Mouse (Mus musculus) cerebellum, adult 9-10 months (tissue): ENCODE results near the gene Ddc.

Source experiments
- DNase-seq: peaks from one replicate; pipeline ENCODE4 v3.0.0; 2022

The Ddc gene

GRCm38 (mm10) chr11:11840746-11841145 lies 57.2 kb downstream of the Ddc start:
- DNase-seq: no peak

- no peak for DNase-seq
Measured at GRCm38 (mm10) chr11:11839874-11840273, 58.1 kb downstream of the Ddc start.

- no peak for DNase-seq
Measured at GRCm38 (mm10) chr11:11837384-11837783, 60.6 kb downstream of the Ddc start.

- no peak for DNase-seq
Measured at GRCm38 (mm10) chr11:11836713-11837370, 61.1 kb downstream of the Ddc start.

GRCm38 (mm10) chr11:11836262-11836661 lies 61.7 kb downstream of the Ddc start:
- no peak for DNase-seq

- DNase-seq: no peak
Measured at GRCm38 (mm10) chr11:11835791-11836190, 62.2 kb downstream of the Ddc start.

GRCm38 (mm10) chr11:11835361-11835760 lies 62.6 kb downstream of the Ddc start:
- DNase-seq: no peak

GRCm38 (mm10) chr11:11833100-11833499 lies 64.8 kb downstream of the Ddc start:
- no peak for DNase-seq

- DNase-seq: no peak
Measured at GRCm38 (mm10) chr11:11832755-11833084, 65.2 kb downstream of the Ddc start.

GRCm38 (mm10) chr11:11831940-11832754 lies 65.8 kb downstream of the Ddc start:
- no peak for DNase-seq

GRCm38 (mm10) chr11:11831526-11831925 lies 66.4 kb downstream of the Ddc start:
- no peak for DNase-seq

GRCm38 (mm10) chr11:11830884-11831495 lies 67.0 kb downstream of the Ddc start:
- DNase-seq: no peak

- no peak for DNase-seq
Measured at GRCm38 (mm10) chr11:11829161-11830000, 68.6 kb downstream of the Ddc start.

GRCm38 (mm10) chr11:11828761-11829160 lies 69.2 kb downstream of the Ddc start:
- no peak for DNase-seq

GRCm38 (mm10) chr11:11828251-11828650 lies 69.7 kb downstream of the Ddc start:
- no peak for DNase-seq

- DNase-seq: no peak
Measured at GRCm38 (mm10) chr11:11826475-11826874, 71.5 kb downstream of the Ddc start.

GRCm38 (mm10) chr11:11825670-11826069 lies 72.3 kb downstream of the Ddc start:
- DNase-seq: no peak

- no peak for DNase-seq
Measured at GRCm38 (mm10) chr11:11824970-11825635, 72.8 kb downstream of the Ddc start.

- no peak for DNase-seq
Measured at GRCm38 (mm10) chr11:11823980-11824911, 73.7 kb downstream of the Ddc start.

GRCm38 (mm10) chr11:11822181-11823095 lies 75.5 kb downstream of the Ddc start:
- DNase-seq: no peak
